Mouse (Mus musculus) neural tube, embryonic 14.5 days (tissue): ENCODE measurements around the gene C2cd5. TPM values are rescaled to one million over a fixed set of nuclear protein-coding genes. Genes with fewer than 3 reads are reported as not detected.

Experiments used
- ATAC-seq: fragments of 200-750 bp; cut with Nextera tagmentation; 2 replicates; pipeline ENCODE4 v1.8.0; 2017; ENCODE audit warnings: low read depth, mild to moderate bottlenecking, moderate TSS enrichment, moderate library complexity
- H3K27ac ChIP-seq: fragments of 300-500 bp; sonication (generic); 2 replicates; pipeline ENCODE4 v1.5.1; 2014; ENCODE audit warnings: low read depth, mild to moderate bottlenecking, control low read depth, low read length, moderate library complexity, mixed read lengths
- H3K27me3 ChIP-seq: fragments of 300-500 bp; sonication (generic); 2 replicates; pipeline ENCODE4 v1.6.1; 2014; ENCODE audit warnings: low read length; ENCODE audit not compliant: control insufficient read depth, insufficient read depth
- H3K36me3 ChIP-seq: fragments of 300-500 bp; sonication (generic); 2 replicates; pipeline ENCODE4 v1.6.1; 2014; ENCODE audit warnings: low read length, mixed read lengths; ENCODE audit not compliant: control insufficient read depth, insufficient read depth
- H3K4me1 ChIP-seq: fragments of 300-500 bp; sonication (generic); 2 replicates; pipeline ENCODE4 v1.6.1; 2014; ENCODE audit warnings: low read length; ENCODE audit not compliant: control insufficient read depth, insufficient read depth
- H3K4me2 ChIP-seq: fragments of 300-500 bp; sonication (generic); 2 replicates; pipeline ENCODE4 v1.6.1; 2014; ENCODE audit warnings: mild to moderate bottlenecking, low read depth, low read length, control low read depth
- H3K4me3 ChIP-seq: fragments of 300-500 bp; sonication (generic); 2 replicates; pipeline ENCODE4 v1.5.1; 2014; ENCODE audit warnings: low read depth, low read length, control low read depth, mixed read lengths
- H3K9ac ChIP-seq: fragments of 300-500 bp; sonication (generic); replicated peaks from 2 replicates; pipeline ENCODE4 v1.6.1; 2014; ENCODE audit warnings: low read depth, mild to moderate bottlenecking, control low read depth, low read length, mixed read lengths
- H3K9me3 ChIP-seq: fragments of 300-500 bp; sonication (generic); 2 replicates; pipeline ENCODE4 v1.6.1; 2016; ENCODE audit warnings: low read length; ENCODE audit not compliant: control insufficient read depth
- WGBS: fragments of 180-500 bp; shearing (Covaris S2); extraction: QIAGEN DNeasy Blood & Tissue Kit; methylation state at CpG from one replicate; pipeline ENCODE4 v1.1.7; 2014; 5-methylcytosine and 5-hydroxymethylcytosine counted together
- polyA plus RNA-seq: library from polyadenylated mRNA; unstranded; fragments of >200 nt; fragmentation: Nextera tagmentation; extraction: Ambion mirVana; gene quantifications from 2 replicates; pipeline ENCODE4 v1.2.1, GENCODE M21; 2014

The C2cd5 gene
- polyA plus RNA-seq, 1 experiment from 2014 or later = 60.7 TPM

DNA sequence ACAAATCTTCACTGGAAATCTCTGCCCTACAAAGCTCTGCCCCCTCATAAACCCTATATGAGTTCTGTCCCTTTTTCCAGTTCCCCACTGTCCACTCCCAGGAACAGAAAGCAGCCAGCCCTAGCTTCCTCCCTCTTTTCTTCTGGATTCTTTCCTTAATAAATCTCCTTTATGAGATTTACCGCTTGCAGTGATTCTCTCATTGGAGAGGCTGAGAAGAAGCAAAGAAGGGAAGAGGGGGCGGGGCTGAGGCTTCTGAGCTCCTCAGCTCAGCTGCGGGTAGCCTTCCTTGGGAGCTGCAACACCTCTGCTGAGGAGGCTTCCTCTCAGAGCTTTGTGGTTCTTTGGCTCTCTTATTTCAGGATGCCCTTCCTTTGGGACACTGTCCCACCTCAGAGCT lies 30.0 kb upstream of the C2cd5 start:
- ATAC-seq = no peak
- H3K27me3 ChIP-seq = no peaks in the 10 kb centered on the region
- H3K36me3 ChIP-seq = no peaks in the 10 kb centered on the region
- no peak overlapping the region for H3K4me2 ChIP-seq
- H3K4me1 ChIP-seq = no peaks in the 10 kb centered on the region
- H3K27ac ChIP-seq = no peak overlapping the region
- H3K9ac ChIP-seq = no peak overlapping the region
- 85% methylated on average over 3 of the region's 3 CpGs for WGBS
- H3K4me3 ChIP-seq = no peak overlapping the region
- 0 out of 2 replicates have a peak, but pooled peaks cover 4% of the 10 kb centered on the region for H3K9me3 ChIP-seq

GRCm38 (mm10) chr6:143129466-143129865 lies 29.5 kb upstream of the C2cd5 start:
- H3K4me1 ChIP-seq = no peaks in the 10 kb centered on the region
- H3K4me2 ChIP-seq = no peak overlapping the region
- H3K27me3 ChIP-seq = no peaks in the 10 kb centered on the region
- H3K27ac ChIP-seq = no peak overlapping the region
- H3K36me3 ChIP-seq = no peaks in the 10 kb centered on the region
- no peak overlapping the region for H3K4me3 ChIP-seq
- 0 out of 2 replicates have a peak, but pooled peaks cover 4% of the 10 kb centered on the region for H3K9me3 ChIP-seq
- 88% methylated on average over 7 of the region's 7 CpGs for WGBS
- no peak for ATAC-seq
- no peak overlapping the region for H3K9ac ChIP-seq

- no peak for ATAC-seq
- Histone ChIP-seq H3K36me3 (no peaks in the 10 kb centered on the region), H3K9me3 (0 out of 2 replicates have a peak, but pooled peaks cover 4% of the 10 kb centered on the region), H3K4me1 (no peaks in the 10 kb centered on the region), H3K9ac (no peak overlapping the region), H3K4me2 (no peak overlapping the region), H3K27me3 (no peaks in the 10 kb centered on the region), H3K4me3 (no peak overlapping the region), H3K27ac (no peak overlapping the region)
Observed at GRCm38 (mm10) chr6:143125721-143126120, 25.8 kb upstream of the C2cd5 start.

DNA sequence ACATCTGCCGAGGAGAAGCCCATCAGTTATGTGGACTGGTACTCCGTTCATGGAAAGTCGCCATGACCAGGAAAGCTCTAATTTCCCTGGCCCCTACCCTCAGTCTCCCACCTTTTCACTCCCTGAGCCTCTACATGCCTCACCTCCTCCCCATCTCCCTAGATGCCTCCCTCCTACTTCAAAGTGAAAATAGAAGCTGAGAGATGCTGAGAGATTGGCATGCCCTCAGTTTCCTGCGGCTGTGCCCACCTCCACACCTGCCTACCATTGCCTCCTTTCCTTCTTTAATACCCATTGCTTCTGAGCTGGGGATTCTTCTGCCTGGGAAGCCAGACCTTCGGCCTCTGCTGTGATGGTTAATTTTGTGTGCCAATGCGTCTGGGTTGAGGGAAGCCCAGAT lies 19.4 kb upstream of the C2cd5 start:
- Histone ChIP-seq H3K9me3 (no peaks in the 10 kb centered on the region), H3K4me1 (no peaks in the 10 kb centered on the region), H3K9ac (no peak overlapping the region), H3K4me2 (no peak overlapping the region), H3K27ac (no peak overlapping the region), H3K36me3 (no peaks in the 10 kb centered on the region), H3K27me3 (no peaks in the 10 kb centered on the region), H3K4me3 (no peak overlapping the region)
- ATAC-seq = no peak
- 96% methylated on average over 6 of the region's 6 CpGs for WGBS

GRCm38 (mm10) chr6:143116779-143117178 lies 16.8 kb upstream of the C2cd5 start:
- no peak for ATAC-seq

GRCm38 (mm10) chr6:143115505-143115904 lies 15.6 kb upstream of the C2cd5 start:
- ATAC-seq = no peak

More at GRCm38 (mm10) chr6:143116779-143117178, 16.8 kb upstream of the C2cd5 start:
- H3K36me3 ChIP-seq = no peaks in the 10 kb centered on the region
- H3K9ac ChIP-seq = no peak overlapping the region
- WGBS = 45% methylated on average over 6 of the region's 6 CpGs
- no peak overlapping the region for H3K4me3 ChIP-seq
- H3K4me2 ChIP-seq = no peak overlapping the region
- H3K27me3 ChIP-seq = no peaks in the 10 kb centered on the region
- no peaks in the 10 kb centered on the region for H3K9me3 ChIP-seq
- H3K4me1 ChIP-seq = no peaks in the 10 kb centered on the region
- no peak overlapping the region for H3K27ac ChIP-seq

GRCm38 (mm10) chr6:143115011-143115445 lies 15.1 kb upstream of the C2cd5 start:
- Histone ChIP-seq H3K9me3 (no peaks in the 10 kb centered on the region), H3K4me1 (no peaks in the 10 kb centered on the region), H3K4me2 (no peak overlapping the region), H3K27ac (no peak overlapping the region), H3K4me3 (no peak overlapping the region), H3K27me3 (no peaks in the 10 kb centered on the region), H3K36me3 (no peaks in the 10 kb centered on the region), H3K9ac (no peak overlapping the region)
- WGBS = 76% methylated on average over 9 of the region's 9 CpGs
- ATAC-seq = no peak

More at GRCm38 (mm10) chr6:143115505-143115904, 15.6 kb upstream of the C2cd5 start:
- Histone ChIP-seq H3K27ac (no peak overlapping the region), H3K9me3 (no peaks in the 10 kb centered on the region), H3K9ac (no peak overlapping the region), H3K4me1 (no peaks in the 10 kb centered on the region), H3K27me3 (no peaks in the 10 kb centered on the region), H3K36me3 (no peaks in the 10 kb centered on the region), H3K4me2 (no peak overlapping the region), H3K4me3 (no peak overlapping the region)
- WGBS = 84% methylated on average over 5 of the region's 5 CpGs

- no peak overlapping the region for H3K27ac ChIP-seq
- 6% methylated on average over 2 of the region's 2 CpGs for WGBS
- no peaks in the 10 kb centered on the region for H3K36me3 ChIP-seq
- H3K9ac ChIP-seq = no peak overlapping the region
- H3K27me3 ChIP-seq = no peaks in the 10 kb centered on the region
- no peak overlapping the region for H3K4me3 ChIP-seq
- H3K4me2 ChIP-seq = no peak overlapping the region
- no peaks in the 10 kb centered on the region for H3K4me1 ChIP-seq
- no peaks in the 10 kb centered on the region for H3K9me3 ChIP-seq
- ATAC-seq = no peak
Observed at GRCm38 (mm10) chr6:143114556-143114955, 14.6 kb upstream of the C2cd5 start.

DNA sequence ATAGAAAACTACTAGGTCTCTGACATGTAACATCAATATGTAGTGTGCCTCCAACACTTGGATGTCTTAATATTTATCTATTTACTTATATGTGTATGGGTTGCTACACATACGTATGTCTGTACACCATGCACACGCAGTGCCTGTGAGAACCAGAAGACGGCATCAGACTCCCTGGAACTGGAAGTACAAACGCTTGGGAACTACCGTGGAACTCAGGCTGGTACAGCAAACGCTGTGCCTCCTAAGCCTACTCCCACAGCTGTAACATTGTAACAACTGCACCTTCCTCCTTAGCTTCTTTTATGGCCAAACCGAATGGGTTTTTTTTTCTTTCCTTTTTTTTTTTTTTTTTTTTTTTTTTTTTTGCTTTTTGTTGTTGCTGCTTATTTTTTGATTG lies 10.4 kb upstream of the C2cd5 start:
- no peak overlapping the region for H3K4me3 ChIP-seq
- no peaks in the 10 kb centered on the region for H3K9me3 ChIP-seq
- H3K27ac ChIP-seq = no peak overlapping the region
- H3K27me3 ChIP-seq = no peaks in the 10 kb centered on the region
- ATAC-seq = no peak
- no peaks in the 10 kb centered on the region for H3K36me3 ChIP-seq
- 89% methylated on average over 7 of the region's 7 CpGs for WGBS
- no peak overlapping the region for H3K9ac ChIP-seq
- H3K4me2 ChIP-seq = no peak overlapping the region
- H3K4me1 ChIP-seq = no peaks in the 10 kb centered on the region
